Mouse (Mus musculus): ENCODE data around the gene Osbpl2.

Osbpl2 gene

GRCm38 (mm10) chr2:180118661-180119438 lies at the start of gene Osbpl2:
Gene Osbpl2 (plus strand): TSS chr2:180119306.
- peak; percentile 99 for DNase-seq

GRCm38 (mm10) chr2:180069770-180070480 lies 49.2 kb upstream of the Osbpl2 start:
- DNase-seq, result no peak

GRCm38 (mm10) chr2:180070481-180071453 lies 48.3 kb upstream of the Osbpl2 start, which contains the start of gene Mtg2:
Gene Mtg2 (plus strand): TSS chr2:180070588.
- peak; percentile 96 for DNase-seq

- DNase-seq, result no peak
Measured at GRCm38 (mm10) chr2:180071671-180072070, 47.4 kb upstream of the Osbpl2 start.

GRCm38 (mm10) chr2:180072886-180073285 lies 46.2 kb upstream of the Osbpl2 start:
- DNase-seq, result no peak

GRCm38 (mm10) chr2:180077622-180078021 lies 41.5 kb upstream of the Osbpl2 start:
- DNase-seq, result no peak

GRCm38 (mm10) chr2:180080680-180081079 lies 38.4 kb upstream of the Osbpl2 start:
- DNase-seq, result no peak

GRCm38 (mm10) chr2:180083063-180083462 lies 36.0 kb upstream of the Osbpl2 start:
- DNase-seq, result no peak

- DNase-seq, result no peak
Measured at GRCm38 (mm10) chr2:180084565-180084964, 34.5 kb upstream of the Osbpl2 start.

GRCm38 (mm10) chr2:180085926-180086636 lies 33.0 kb upstream of the Osbpl2 start:
- DNase-seq, result no peak

- DNase-seq, result no peak
Measured at GRCm38 (mm10) chr2:180086637-180087027, 32.5 kb upstream of the Osbpl2 start.

GRCm38 (mm10) chr2:180087472-180087871 lies 31.6 kb upstream of the Osbpl2 start:
- no peak for DNase-seq

- DNase-seq, result no peak
Measured at GRCm38 (mm10) chr2:180090285-180090684, 28.8 kb upstream of the Osbpl2 start.

GRCm38 (mm10) chr2:180095711-180096110 lies 23.4 kb upstream of the Osbpl2 start:
- DNase-seq, result no peak

GRCm38 (mm10) chr2:180097585-180097984 lies 21.5 kb upstream of the Osbpl2 start:
- DNase-seq, result no peak

- no peak for DNase-seq
Measured at GRCm38 (mm10) chr2:180098167-180098566, 20.9 kb upstream of the Osbpl2 start.

GRCm38 (mm10) chr2:180099529-180099928 lies 19.6 kb upstream of the Osbpl2 start:
- DNase-seq, result no peak

- no peak for DNase-seq
Measured at GRCm38 (mm10) chr2:180103151-180103977, 15.7 kb upstream of the Osbpl2 start.

- peak; percentile 72 for DNase-seq
Measured at GRCm38 (mm10) chr2:180103978-180104658, 15.0 kb upstream of the Osbpl2 start, which contains the start of gene Hrh3. Gene Hrh3 (minus strand): TSS chr2:180104488.

GRCm38 (mm10) chr2:180104659-180105377 lies 14.3 kb upstream of the Osbpl2 start:
- no peak for DNase-seq
